Mouse (Mus musculus): Measurements from ENCODE around the gene Msrb3.
"Not testable (repeated sequence)": the region's sequence is repeated elsewhere in the genome, so short reads cannot be mapped to it uniquely, and the experiment has no call there.

Msrb3 gene

GRCm38 (mm10) chr10:120808167-120808566, 90.7 kb downstream of the Msrb3 start:
- no peak for DNase-seq

- no peak for DNase-seq
Observed at GRCm38 (mm10) chr10:120801127-120801526, 97.8 kb downstream of the Msrb3 start.

- DNase-seq = no peak
Observed at GRCm38 (mm10) chr10:120799479-120799878, 99.4 kb downstream of the Msrb3 start.

GRCm38 (mm10) chr10:120796749-120797148, 102.2 kb downstream of the Msrb3 start:
- DNase-seq = no peak

GRCm38 (mm10) chr10:120794391-120794817, 104.5 kb downstream of the Msrb3 start:
- DNase-seq = no peak

GRCm38 (mm10) chr10:120792191-120792765, 106.6 kb downstream of the Msrb3 start:
- no peak for DNase-seq

GRCm38 (mm10) chr10:120791438-120791837, 107.5 kb downstream of the Msrb3 start:
- DNase-seq = no peak

GRCm38 (mm10) chr10:120787202-120787601, 111.7 kb downstream of the Msrb3 start:
- no peak for DNase-seq

- no peak for DNase-seq
Observed at GRCm38 (mm10) chr10:120784516-120784915, 114.4 kb downstream of the Msrb3 start.

GRCm38 (mm10) chr10:120783393-120783792, 115.5 kb downstream of the Msrb3 start:
- DNase-seq = no peak

GRCm38 (mm10) chr10:120777499-120777898, 121.4 kb downstream of the Msrb3 start:
- DNase-seq = no peak

- DNase-seq = no peak
Observed at GRCm38 (mm10) chr10:120775361-120775760, 123.5 kb downstream of the Msrb3 start.

- no peak for DNase-seq
Observed at GRCm38 (mm10) chr10:120767418-120767817, 131.5 kb downstream of the Msrb3 start.

- no peak for DNase-seq
Observed at GRCm38 (mm10) chr10:120765398-120765797, 133.5 kb downstream of the Msrb3 start.

GRCm38 (mm10) chr10:120763656-120764466, 135.0 kb downstream of the Msrb3 start:
- DNase-seq = peak in 1 of 2 experiments; percentile 7

- no peak for DNase-seq
Observed at GRCm38 (mm10) chr10:120762958-120763357, 135.9 kb downstream of the Msrb3 start.

- DNase-seq = no peak
Observed at GRCm38 (mm10) chr10:120760679-120761078, 138.2 kb downstream of the Msrb3 start.

- no peak for DNase-seq
Observed at GRCm38 (mm10) chr10:120759883-120760282, 139.0 kb downstream of the Msrb3 start.

- DNase-seq = no peak
Observed at GRCm38 (mm10) chr10:120752454-120752853, 146.4 kb downstream of the Msrb3 start.

GRCm38 (mm10) chr10:120751821-120752261, 147.1 kb downstream of the Msrb3 start:
- DNase-seq = peak in 1 of 2 experiments; percentile 12

- peak in 1 of 2 experiments; percentile 42 for DNase-seq
Observed at GRCm38 (mm10) chr10:120751295-120751722, 147.6 kb downstream of the Msrb3 start.

GRCm38 (mm10) chr10:120749556-120749955, 149.3 kb downstream of the Msrb3 start:
- DNase-seq = not testable (repeated sequence)

- DNase-seq = no peak
Observed at GRCm38 (mm10) chr10:120748156-120748555, 150.7 kb downstream of the Msrb3 start.

Measured in cerebellum, postnatal 25 days (tissue).